Comparison of ENCODE assay signal across 28 mouse cellular contexts in the genomic region with DNA sequence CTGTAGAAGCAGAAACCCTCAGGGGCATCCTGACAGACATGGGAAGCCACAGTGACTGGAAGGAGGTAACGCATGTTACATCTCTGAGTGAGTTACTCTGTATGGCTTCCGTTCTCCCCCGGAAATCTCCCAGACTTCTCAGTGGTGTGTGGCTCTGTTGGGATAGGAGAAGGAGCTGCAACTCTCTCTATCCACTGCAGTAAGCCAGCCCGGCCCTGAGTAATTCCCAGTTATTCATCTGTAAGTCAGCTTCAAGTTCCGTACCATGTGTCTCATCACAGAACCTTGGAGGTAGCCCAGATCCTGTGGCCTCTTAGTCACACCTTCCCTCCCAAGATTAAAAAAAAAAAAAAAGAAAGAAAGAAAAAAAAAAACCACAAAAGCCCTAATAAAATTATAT. TPM values are rescaled to one million over a fixed set of nuclear protein-coding genes. Genes with fewer than 3 reads are reported as not detected.
DNase-seq lines count a peak whose midpoint lies in the region; ATAC-seq and TF ChIP-seq lines count a peak whose summit lies in the region.
"Had no signal": no experiment of that assay in that cellular context is flagged by ENCODE, and none has a peak within 500 bp of the region (broad histone marks: within the 10 kb centered on the region; RNA-seq: fewer than 3 reads in every experiment).

No protein-coding gene starts in this region.

- TF ChIP-seq POLR2A in embryonic fibroblast, embryonic 13.5 days (IDR thresholded peaks at IDR 0.05; ENCODE audit: low read depth, low read length), result no peak

- no peak overlapping the region for H3K9ac ChIP-seq in kidney, embryonic 16.5 days (replicated peaks; ENCODE audit: low read length)
- H3K9ac ChIP-seq in hindbrain, embryonic 16.5 days (ENCODE audit: low read depth, low read length), result no peak overlapping the region
- H3K9ac ChIP-seq: embryonic facial prominence, embryonic 13.5 days; kidney, embryonic 15.5 days; liver, embryonic 15.5 days; lung, embryonic 15.5 days; neural tube, embryonic 12.5 days had no signal

- H3K27ac ChIP-seq in kidney, embryonic 16.5 days (ENCODE audit: low read length), result no peak overlapping the region
- H3K27ac ChIP-seq in embryonic fibroblast, embryonic 13.5 days (ENCODE audit: insufficient read depth, low read length), result peak overlapping the region; percentile 92
- no peak overlapping the region for H3K27ac ChIP-seq in hindbrain, embryonic 16.5 days (ENCODE audit: low read depth, low read length)
- H3K27ac ChIP-seq: hindbrain, embryonic 10.5 days; limb, embryonic 10.5 days; liver, embryonic 15.5 days; lung, embryonic 15.5 days; neural tube, embryonic 12.5 days had no signal

- WGBS in kidney, embryonic 16.5 days, result 73% methylated on average over 5 of the region's 5 CpGs
- 68% methylated on average over 5 of the region's 5 CpGs for WGBS in hindbrain, embryonic 16.5 days

- H3K4me3 ChIP-seq in kidney, embryonic 16.5 days (ENCODE audit: low read length), result no peak overlapping the region
- H3K4me3 ChIP-seq in embryonic fibroblast, embryonic 13.5 days (ENCODE audit: insufficient read depth, low read length), result no peak overlapping the region
- H3K4me3 ChIP-seq in hindbrain, embryonic 16.5 days (ENCODE audit: low read length), result no peak overlapping the region
- H3K4me3 ChIP-seq: embryonic facial prominence, embryonic 13.5 days; lung, embryonic 15.5 days; megakaryocyte, embryonic 14.5 days; neural tube, embryonic 12.5 days had no signal

- no peak for ATAC-seq in kidney, embryonic 16.5 days (ENCODE audit: low FRiP score, low TSS enrichment)
- ATAC-seq in hindbrain, embryonic 16.5 days, result no peak
- ATAC-seq: forebrain, embryonic 14.5 days had no signal

- no peaks in the 10 kb centered on the region for H3K9me3 ChIP-seq in kidney, embryonic 16.5 days (ENCODE audit: low read length)
- no peaks in the 10 kb centered on the region for H3K9me3 ChIP-seq in hindbrain, embryonic 16.5 days (ENCODE audit: control insufficient read depth, low read length)
- H3K9me3 ChIP-seq: embryonic facial prominence, embryonic 13.5 days; hindbrain, embryonic 10.5 days; kidney, embryonic 15.5 days; limb, embryonic 10.5 days; liver, embryonic 15.5 days; lung, embryonic 15.5 days; megakaryocyte, embryonic 14.5 days; neural tube, embryonic 12.5 days had no signal

- H3K4me1 ChIP-seq in kidney, embryonic 16.5 days (ENCODE audit: insufficient read depth, low read length), result peaks cover 27% of the 10 kb centered on the region
- peaks cover 14% of the 10 kb centered on the region for H3K4me1 ChIP-seq in embryonic fibroblast, embryonic 13.5 days (ENCODE audit: control insufficient read depth, insufficient read depth, low read length)
- H3K4me1 ChIP-seq in hindbrain, embryonic 16.5 days (ENCODE audit: control insufficient read depth, insufficient read depth, low read depth, low read length), result peaks cover 14% of the 10 kb centered on the region

- H3K36me3 ChIP-seq in kidney, embryonic 16.5 days (ENCODE audit: insufficient read depth, low read length), result no peaks in the 10 kb centered on the region
- H3K36me3 ChIP-seq in hindbrain, embryonic 16.5 days (ENCODE audit: control insufficient read depth, insufficient read depth, low read length), result no peaks in the 10 kb centered on the region
- H3K36me3 ChIP-seq: embryonic facial prominence, embryonic 13.5 days; kidney, embryonic 15.5 days; liver, embryonic 15.5 days; lung, embryonic 15.5 days; neural tube, embryonic 12.5 days had no signal

- peak; percentile 8 to 13 for DNase-seq in kidney, postnatal 4 days
- DNase-seq in adrenal gland, adult 8-10 months, result peak; percentile 47
- no peak for DNase-seq in layer of hippocampus, adult 11-12 months (ENCODE audit: low spot score)
- no peak for DNase-seq in layer of hippocampus, adult 8-10 months (ENCODE audit: low spot score in 2 of 2)
- DNase-seq: cerebellum, adult 2 months; cerebellum, postnatal 25 days; embryo, embryonic 11 days; kidney, adult 11 months; liver; lung, postnatal 36 days; midbrain, embryonic 14.5 days; right cerebral cortex, postnatal 25 days; spleen, adult 18-20 months had no signal

- no peaks in the 10 kb centered on the region for H3K27me3 ChIP-seq in kidney, embryonic 16.5 days (ENCODE audit: insufficient read depth, low read length)
- H3K27me3 ChIP-seq in hindbrain, embryonic 16.5 days (replicated peaks; ENCODE audit: control insufficient read depth, insufficient read depth, low read length), result no peaks in the 10 kb centered on the region
- H3K27me3 ChIP-seq: embryonic facial prominence, embryonic 13.5 days; kidney, embryonic 15.5 days; liver, embryonic 15.5 days; lung, embryonic 15.5 days; megakaryocyte, embryonic 14.5 days; neural tube, embryonic 12.5 days had no signal

- TF ChIP-seq CTCF in embryonic fibroblast, embryonic 13.5 days (IDR thresholded peaks at IDR 0.05; ENCODE audit: borderline replicate concordance, insufficient read depth, low read length), result no peak

- H3K4me2 ChIP-seq in kidney, embryonic 16.5 days (replicated peaks; ENCODE audit: low read depth, low read length), result no peak overlapping the region
- H3K4me2 ChIP-seq in hindbrain, embryonic 16.5 days (ENCODE audit: low read length), result no peak overlapping the region

RNA-seq across cellular contexts. Expression of a gene that starts 1.8 kb away (rescaled TPM):
- 22.6 and 28.3 TPM in 2 replicates for polyA plus RNA-seq in kidney, embryonic 16.5 days (2015; fragmentation: Nextera tagmentation; extraction: Ambion mirVana)
- total RNA-seq in adrenal gland, adult 8-10 months (2022), result 10 to 100 TPM; 23.4 to 48.9 (median 33.4) TPM
- polyA plus RNA-seq in embryonic fibroblast, embryonic 13.5 days (2011; ENCODE audit: insufficient read length, low read depth, missing spikeins), result 36.6 and 38.4 TPM in 2 replicates
- total RNA-seq in layer of hippocampus, adult 8-10 months (2022), result 100 to 1,000 TPM in 1 of 4 experiments, 10 to 100 TPM in 3; 79.9 to 100 (median 95.9) TPM
- 24.1 and 28.2 TPM in 2 replicates for polyA plus RNA-seq in hindbrain, embryonic 16.5 days (2015; fragmentation: Nextera tagmentation; extraction: Ambion mirVana)

RNA-seq across cellular contexts. Expression of a gene that starts 43.0 kb away (rescaled TPM):
- polyA plus RNA-seq in kidney, embryonic 16.5 days (2015; fragmentation: Nextera tagmentation; extraction: Ambion mirVana), result 0.99 and 1.3 TPM in 2 replicates
- under 1 TPM; 0.15 to 0.86 (median 0.51) TPM for total RNA-seq in adrenal gland, adult 8-10 months (2022)
- polyA plus RNA-seq in embryonic fibroblast, embryonic 13.5 days (2011; ENCODE audit: insufficient read length, low read depth, missing spikeins), result 0.75 and 1.1 TPM in 2 replicates
- total RNA-seq in layer of hippocampus, adult 8-10 months (2022), result 10 to 100 TPM; 19.3 to 25.1 (median 24.3) TPM
- 6.3 and 7.9 TPM in 2 replicates for polyA plus RNA-seq in hindbrain, embryonic 16.5 days (2015; fragmentation: Nextera tagmentation; extraction: Ambion mirVana)
- total RNA-seq: granulocyte monocyte progenitor cell, adult 5-6 weeks had no signal
- polyA plus RNA-seq: heart, embryonic 11.5 days; heart, postnatal 0 days had no signal

Comparison
In these comparisons a context has a peak if more than half of its experiments do, and no peak if none do; other contexts are left out.
1. DNase-seq: peak in kidney, postnatal 4 days (2 of 2) and adrenal gland, adult 8-10 months (single experiment); none in layer of hippocampus, adult 11-12 months (single experiment) and layer of hippocampus, adult 8-10 months (0 of 2).